In genomic region chr6:92968216-92968615, GRCm38 (mm10) we compare ENCODE assay signal across 15 mouse cellular contexts. TPM values are rescaled to one million over a fixed set of nuclear protein-coding genes. Genes with fewer than 3 reads are reported as not detected.
DNase-seq lines count a peak whose midpoint lies in the region; ATAC-seq lines count a peak whose summit lies in the region.
"Had no signal": no experiment of that assay in that cellular context is flagged by ENCODE, and none has a peak within 500 bp of the region (broad histone marks: within the 10 kb centered on the region; RNA-seq: fewer than 3 reads in every experiment).

No protein-coding gene starts in this region.

- DNase-seq in heart, adult 11 months, result peak; percentile 95
- no peak for DNase-seq in heart, embryonic 10.5 days (ENCODE audit: low spot score)
- peak; percentile 30 for DNase-seq in 416B (ENCODE audit: low read depth)
- DNase-seq in heart, adult 9 months (ENCODE audit: low spot score in 2 of 2), result peak; percentile 49 to 67
- DNase-seq in kidney, postnatal 36 days, result peak; percentile 32 to 56
- no peak for DNase-seq in natural killer cell, adult 2 months (ENCODE audit: low spot score in 2 of 2)
- DNase-seq: cerebellum, adult 8-10 months; gastrocnemius, postnatal 36 days had no signal

- no peak overlapping the region for H3K9ac ChIP-seq in neural tube, embryonic 15.5 days (replicated peaks)
- H3K9ac ChIP-seq: embryonic facial prominence, embryonic 13.5 days; forebrain, embryonic 15.5 days; limb, embryonic 15.5 days had no signal

- no peak for ATAC-seq in neural tube, embryonic 15.5 days (ENCODE audit: low FRiP score)
- ATAC-seq in granulocyte monocyte progenitor cell, adult 5-6 weeks (replicated peaks; ENCODE audit: poor library complexity, severe bottlenecking), result no peak
- ATAC-seq: forebrain, embryonic 15.5 days; inflammation-experienced regulatory T-cells, adult 6 months had no signal

- no peak overlapping the region for H3K4me2 ChIP-seq in neural tube, embryonic 15.5 days
- H3K4me2 ChIP-seq: embryonic facial prominence, embryonic 13.5 days; forebrain, embryonic 15.5 days; limb, embryonic 15.5 days had no signal

- H3K36me3 ChIP-seq in heart, embryonic 10.5 days, result no peaks in the 10 kb centered on the region
- H3K36me3 ChIP-seq in neural tube, embryonic 15.5 days, result no peaks in the 10 kb centered on the region
- H3K36me3 ChIP-seq: embryonic facial prominence, embryonic 13.5 days; forebrain, embryonic 15.5 days; limb, embryonic 15.5 days had no signal

- no peaks in the 10 kb centered on the region for H3K9me3 ChIP-seq in heart, embryonic 10.5 days
- no peaks in the 10 kb centered on the region for H3K9me3 ChIP-seq in neural tube, embryonic 15.5 days (replicated peaks)
- H3K9me3 ChIP-seq: embryonic facial prominence, embryonic 13.5 days; forebrain, embryonic 15.5 days; limb, embryonic 15.5 days had no signal

- H3K27ac ChIP-seq in heart, embryonic 10.5 days, result no peak overlapping the region
- H3K27ac ChIP-seq in neural tube, embryonic 15.5 days (replicated peaks), result no peak overlapping the region
- H3K27ac ChIP-seq: embryonic facial prominence, embryonic 13.5 days; forebrain, embryonic 15.5 days had no signal

- no peak overlapping the region for H3K4me3 ChIP-seq in heart, embryonic 10.5 days
- H3K4me3 ChIP-seq in neural tube, embryonic 15.5 days (replicated peaks), result no peak overlapping the region
- H3K4me3 ChIP-seq: embryonic facial prominence, embryonic 13.5 days; forebrain, embryonic 15.5 days; limb, embryonic 15.5 days; megakaryocyte, embryonic 14.5 days had no signal

- 54% methylated on average over 3 of the region's 3 CpGs for WGBS in heart, embryonic 10.5 days
- WGBS in neural tube, embryonic 15.5 days, result 86% methylated on average over 3 of the region's 3 CpGs

- 0 out of 2 replicates have a peak, but pooled peaks cover under 1% of the 10 kb centered on the region for H3K4me1 ChIP-seq in heart, embryonic 10.5 days
- no peaks in the 10 kb centered on the region for H3K4me1 ChIP-seq in neural tube, embryonic 15.5 days
- H3K4me1 ChIP-seq: forebrain, embryonic 15.5 days; megakaryocyte, embryonic 14.5 days had no signal

- no peaks in the 10 kb centered on the region for H3K27me3 ChIP-seq in heart, embryonic 10.5 days (ENCODE audit: insufficient read depth, poor library complexity, severe bottlenecking)
- no peaks in the 10 kb centered on the region for H3K27me3 ChIP-seq in neural tube, embryonic 15.5 days (replicated peaks)
- H3K27me3 ChIP-seq: embryonic facial prominence, embryonic 13.5 days; forebrain, embryonic 15.5 days; limb, embryonic 15.5 days; megakaryocyte, embryonic 14.5 days had no signal

RNA-seq across cellular contexts. Expression of gene Adamts9, which starts 24.9 kb away (rescaled TPM):
- 6.1 and 9.7 TPM in 2 replicates for polyA plus RNA-seq in heart, embryonic 10.5 days (2016; fragmentation: Nextera tagmentation; extraction: Ambion mirVana)
- 2.1 and 2.8 TPM in 2 replicates for polyA plus RNA-seq in neural tube, embryonic 15.5 days (2015; fragmentation: Nextera tagmentation; extraction: Ambion mirVana)
- not detected in 2 replicates for total RNA-seq in granulocyte monocyte progenitor cell, adult 5-6 weeks (2014; fragmentation: Nextera tagmentation)
- total RNA-seq in granulocyte monocyte progenitor cell, adult 5-6 weeks (2017), result not detected in 2 replicates

Comparison
In these comparisons a context has a peak if more than half of its experiments do, and no peak if none do; other contexts are left out.
1. DNase-seq: peak in heart, adult 11 months (single experiment), 416B (single experiment), heart, adult 9 months (2 of 2) and kidney, postnatal 36 days (2 of 2); none in heart, embryonic 10.5 days (single experiment) and natural killer cell, adult 2 months (0 of 2).